Mouse (Mus musculus) midbrain, postnatal 0 days (tissue): ENCODE measurements at regions not wholly inside any gene's neighbourhood (a gene's known extent, or its start where the extent isn't known, plus 50 kb on each side); places are given as distances from the start of the nearest gene placed in this dataset.

Experiments
- ATAC-seq: fragments of 200-750 bp; cut with Nextera tagmentation; 2 replicates; pipeline ENCODE4 v1.8.0; 2017; ENCODE audit warnings: moderate number of reproducible peaks, mild to moderate bottlenecking, moderate TSS enrichment, moderate library complexity; ENCODE audit not compliant: low FRiP score
- DNase-seq: peaks from one replicate; pipeline ENCODE4 v3.0.0-alpha.2; 2015; ENCODE audit warnings: low spot score
- H3K27ac ChIP-seq: fragments of 300-500 bp; sonication (generic); 2 replicates; pipeline ENCODE4 v1.5.1; 2014; ENCODE audit warnings: low read depth, mild to moderate bottlenecking, low read length, mixed read lengths
- H3K27me3 ChIP-seq: fragments of 300-500 bp; sonication (generic); 2 replicates; pipeline ENCODE4 v1.6.1; 2014; ENCODE audit warnings: low read length, control low read depth, mixed read lengths; ENCODE audit not compliant: insufficient read depth
- H3K36me3 ChIP-seq: fragments of 300-500 bp; sonication (generic); 2 replicates; pipeline ENCODE4 v1.6.1; 2014; ENCODE audit warnings: low read length, control low read depth, mixed read lengths; ENCODE audit not compliant: insufficient read depth
- H3K4me1 ChIP-seq: fragments of 300-500 bp; sonication (generic); 2 replicates; pipeline ENCODE4 v1.6.1; 2014; ENCODE audit warnings: mild to moderate bottlenecking, control low read depth, antibody characterized with exemption, low read length, mixed read lengths; ENCODE audit not compliant: insufficient read depth
- H3K4me2 ChIP-seq: fragments of 300-500 bp; sonication (generic); 2 replicates; pipeline ENCODE4 v1.6.1; 2014; ENCODE audit warnings: low read depth, mild to moderate bottlenecking, low read length, mixed read lengths; ENCODE audit not compliant: poor library complexity, severe bottlenecking
- H3K4me3 ChIP-seq: fragments of 300-500 bp; sonication (generic); 2 replicates; pipeline ENCODE4 v1.5.1; 2014; ENCODE audit warnings: low read depth, mild to moderate bottlenecking, low read length, moderate library complexity
- H3K9ac ChIP-seq: fragments of 300-500 bp; sonication (generic); replicated peaks from 2 replicates; pipeline ENCODE4 v1.6.1; 2014; ENCODE audit warnings: mild to moderate bottlenecking, low read length, moderate library complexity, mixed read lengths; ENCODE audit not compliant: poor library complexity, severe bottlenecking
- H3K9me3 ChIP-seq: fragments of 300-500 bp; sonication (generic); 2 replicates; pipeline ENCODE4 v1.6.1; 2016; ENCODE audit warnings: low read length, control low read depth
- CTCF ChIP-seq: IDR thresholded peaks from 2 replicates; pipeline ENCODE4 v1.5.1; 2016; ENCODE audit warnings: antibody characterized with exemption, mild to moderate bottlenecking
- WGBS: fragments of 180-500 bp; shearing (Covaris S2); extraction: QIAGEN DNeasy Blood & Tissue Kit; methylation state at CpG from one replicate; pipeline ENCODE4 v1.1.7; 2014; 5-methylcytosine and 5-hydroxymethylcytosine counted together

- H3K4me2 ChIP-seq: no peak overlapping the region
- DNase-seq: no peak
- 95% methylated on average over 9 of the region's 9 CpGs for WGBS
- no peak overlapping the region for H3K27ac ChIP-seq
- no peaks in the 10 kb centered on the region for H3K4me1 ChIP-seq
- TF ChIP-seq CTCF: no peak
- no peaks in the 10 kb centered on the region for H3K36me3 ChIP-seq
- H3K9me3 ChIP-seq: no peaks in the 10 kb centered on the region
- H3K27me3 ChIP-seq: no peaks in the 10 kb centered on the region
- ATAC-seq: no peak
- H3K9ac ChIP-seq: no peak overlapping the region
- H3K4me3 ChIP-seq: no peak overlapping the region
These were observed 292.3 kb downstream of the Sox9 start for GRCm38 (mm10) chr11:113074328-113074727.

DNA sequence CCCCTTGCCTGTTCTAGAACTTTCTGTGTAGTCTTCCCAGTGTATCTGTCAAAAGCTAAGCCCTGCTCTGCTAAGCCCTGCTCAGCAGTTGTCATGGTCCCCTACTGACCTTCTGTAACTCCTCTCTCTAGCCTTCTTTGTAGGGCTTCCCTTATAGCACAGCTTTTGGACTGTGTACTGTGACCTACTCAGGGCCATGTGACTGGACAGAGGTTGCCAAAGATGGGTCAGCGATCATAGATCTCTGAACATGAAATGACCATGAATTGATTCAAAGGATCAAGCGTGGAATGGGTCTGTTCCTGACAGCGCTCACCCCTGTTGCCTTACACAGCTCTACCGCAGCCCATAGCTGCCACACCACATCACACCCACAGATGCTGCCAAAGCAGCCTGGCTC is 294.3 kb downstream of the Sox9 start:
- H3K4me1 ChIP-seq: no peaks in the 10 kb centered on the region
- no peak overlapping the region for H3K4me2 ChIP-seq
- TF ChIP-seq CTCF: no peak
- H3K9me3 ChIP-seq: no peaks in the 10 kb centered on the region
- H3K27ac ChIP-seq: no peak overlapping the region
- WGBS: 96% methylated on average over 4 of the region's 4 CpGs
- DNase-seq (no peak), ATAC-seq (no peak)
- H3K36me3 ChIP-seq: no peaks in the 10 kb centered on the region
- no peak overlapping the region for H3K4me3 ChIP-seq
- no peaks in the 10 kb centered on the region for H3K27me3 ChIP-seq
- H3K9ac ChIP-seq: no peak overlapping the region

GRCm38 (mm10) chr11:113080311-113080710 is 298.3 kb downstream of the Sox9 start:
- Histone ChIP-seq H3K36me3 (no peaks in the 10 kb centered on the region), H3K9ac (no peak overlapping the region), H3K27me3 (no peaks in the 10 kb centered on the region), H3K9me3 (no peaks in the 10 kb centered on the region), H3K4me3 (no peak overlapping the region), H3K4me1 (no peaks in the 10 kb centered on the region), H3K27ac (no peak overlapping the region), H3K4me2 (no peak overlapping the region)
- ATAC-seq: no peak
- 94% methylated on average over 2 of the region's 2 CpGs for WGBS
- no peak for DNase-seq
- no peak for TF ChIP-seq CTCF

DNA sequence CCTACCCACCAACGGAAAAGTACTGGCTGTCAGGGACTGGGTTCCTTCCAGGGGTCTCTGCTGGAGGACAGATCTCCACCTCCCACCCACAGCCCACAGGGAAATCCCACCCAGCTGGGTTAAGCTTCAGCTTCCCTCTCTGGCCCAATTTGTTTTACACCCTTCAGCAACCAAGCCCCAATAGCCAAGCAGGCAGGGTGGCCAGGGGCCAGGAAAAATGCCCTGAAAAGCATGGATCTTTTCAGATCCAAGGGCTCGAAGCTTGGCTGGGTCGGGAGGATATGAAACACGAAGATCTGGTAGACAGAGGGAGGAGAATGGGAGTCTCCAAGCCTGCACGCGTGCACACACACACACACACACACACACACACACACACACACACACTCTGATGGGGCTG is 302.4 kb downstream of the Sox9 start:
- Histone ChIP-seq H3K27ac (no peak overlapping the region), H3K4me3 (no peak overlapping the region), H3K27me3 (no peaks in the 10 kb centered on the region), H3K4me2 (no peak overlapping the region), H3K9me3 (no peaks in the 10 kb centered on the region), H3K9ac (no peak overlapping the region), H3K36me3 (no peaks in the 10 kb centered on the region), H3K4me1 (peaks cover 3% of the 10 kb centered on the region; the same call in 1 of the 2 replicates)
- no peak for TF ChIP-seq CTCF
- 70% methylated on average over 6 of the region's 6 CpGs for WGBS
- ATAC-seq: no peak
- DNase-seq: no peak

DNA sequence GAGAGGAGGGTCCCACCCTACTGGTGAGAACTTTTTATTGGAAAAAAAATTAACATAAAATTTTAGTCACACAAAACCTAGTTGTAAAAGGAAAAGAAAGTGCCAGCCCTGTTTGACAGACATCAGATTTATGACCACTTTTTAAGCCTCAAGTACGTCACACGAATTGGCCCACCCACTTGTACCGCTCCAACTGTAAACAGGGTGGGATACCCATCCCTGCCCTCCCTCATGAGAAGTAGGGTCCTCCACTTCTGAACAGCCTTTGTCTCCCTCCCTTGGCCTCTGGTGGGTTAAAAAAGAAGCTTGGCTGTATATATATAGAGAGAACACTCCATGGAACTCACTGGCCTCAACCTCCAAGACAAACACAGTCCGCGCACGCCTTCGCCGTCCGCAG is 303.5 kb downstream of the Sox9 start:
- Histone ChIP-seq H3K9me3 (no peaks in the 10 kb centered on the region), H3K4me2 (no peak overlapping the region), H3K27ac (no peak overlapping the region), H3K4me3 (no peak overlapping the region), H3K27me3 (no peaks in the 10 kb centered on the region), H3K4me1 (peaks cover 3% of the 10 kb centered on the region; the same call in 1 of the 2 replicates), H3K36me3 (no peaks in the 10 kb centered on the region), H3K9ac (no peak overlapping the region)
- DNase-seq (no peak), ATAC-seq (no peak)
- TF ChIP-seq CTCF: no peak
- whole genome bisulfite sequencing: 91% methylated on average over 9 of the region's 9 CpGs

- ATAC-seq: no peak
- 32% methylated on average over 9 of the region's 9 CpGs for WGBS
- H3K4me1 ChIP-seq: peaks cover 3% of the 10 kb centered on the region; the same call in 1 of the 2 replicates
These were observed 305.1 kb downstream of the Sox9 start for GRCm38 (mm10) chr11:113087084-113087483.

More at GRCm38 (mm10) chr11:113087084-113087483, 305.1 kb downstream of the Sox9 start:
- DNase-seq: peak; percentile 19
- no peak for TF ChIP-seq CTCF
- Histone ChIP-seq H3K9ac (no peak overlapping the region), H3K27me3 (no peaks in the 10 kb centered on the region), H3K36me3 (no peaks in the 10 kb centered on the region), H3K4me2 (peak overlapping the region; percentile 25), H3K4me3 (no peak overlapping the region), H3K27ac (0 out of 2 replicates have a peak overlapping the region, but pooled peaks have one; percentile 34), H3K9me3 (no peaks in the 10 kb centered on the region)
